Mouse (Mus musculus): ENCODE measurements around the gene Tnnc2. TPM values are rescaled to one million over a fixed set of nuclear protein-coding genes. Genes with fewer than 3 reads are reported as not detected.
A peak's percentile ranks its signal among the peaks of the same experiment; 100 is the strongest.

Tnnc2 gene
- polyA plus RNA-seq (2012; rRNA removed): 0.89 and 5.6 TPM in 2 replicates

- no peak for TF ChIP-seq CTCF (IDR thresholded peaks at IDR 0.05; ENCODE audit: control insufficient read depth, insufficient read depth, insufficient replicate concordance, low read depth, low read length)
- no peak for TF ChIP-seq POLR2A (IDR thresholded peaks at IDR 0.05; ENCODE audit: control insufficient read depth, low read depth, low read length)
- Histone ChIP-seq H3K27ac (ENCODE audit: control insufficient read depth, insufficient read depth, low read depth, low read length) (no peak within 1 kb of the TSS), H3K4me3 (ENCODE audit: control insufficient read depth, low read depth, low read length) (no peak within 1 kb of the TSS), H3K27me3 (ENCODE audit: control insufficient read depth, insufficient read depth, low read length) (no peaks in the 10 kb centered on the region), H3K36me3 (ENCODE audit: control insufficient read depth, insufficient read depth, low read length) (no peaks in the 10 kb centered on the region), H3K4me1 (ENCODE audit: control insufficient read depth, insufficient read depth, low read length) (peaks cover 5% of the 10 kb centered on the region)
Observed at GRCm38 (mm10) chr2:164779481-164780086, at the start of gene Tnnc2. Tnnc2 (minus strand) TSS chr2:164779967.

GRCm38 (mm10) chr2:164829090-164829489 is 49.3 kb upstream of the Tnnc2 start:
- Histone ChIP-seq H3K4me1 (ENCODE audit: control insufficient read depth, insufficient read depth, low read length) (peaks cover 16% of the 10 kb centered on the region), H3K36me3 (ENCODE audit: control insufficient read depth, insufficient read depth, low read length) (no peaks in the 10 kb centered on the region), H3K27ac (ENCODE audit: control insufficient read depth, insufficient read depth, low read depth, low read length) (peak overlapping the region; percentile 9; the same call in 1 of the 2 replicates), H3K4me3 (ENCODE audit: control insufficient read depth, low read depth, low read length) (peak overlapping the region; percentile 23), H3K27me3 (ENCODE audit: control insufficient read depth, insufficient read depth, low read length) (no peaks in the 10 kb centered on the region)
- no peak for TF ChIP-seq CTCF (IDR thresholded peaks at IDR 0.05; ENCODE audit: control insufficient read depth, insufficient read depth, insufficient replicate concordance, low read depth, low read length)
- TF ChIP-seq POLR2A (IDR thresholded peaks at IDR 0.05; ENCODE audit: control insufficient read depth, low read depth, low read length): no peak

GRCm38 (mm10) chr2:164828437-164828836 is 48.7 kb upstream of the Tnnc2 start, which contains the start of gene Spata25:
Spata25 (minus strand) TSS chr2:164828537.
- no peak for TF ChIP-seq CTCF (IDR thresholded peaks at IDR 0.05; ENCODE audit: control insufficient read depth, insufficient read depth, insufficient replicate concordance, low read depth, low read length)
- TF ChIP-seq POLR2A (IDR thresholded peaks at IDR 0.05; ENCODE audit: control insufficient read depth, low read depth, low read length): peak; percentile 49; the same call in 1 of the 2 replicates
- Histone ChIP-seq H3K4me1 (ENCODE audit: control insufficient read depth, insufficient read depth, low read length) (peaks cover 10% of the 10 kb centered on the region), H3K36me3 (ENCODE audit: control insufficient read depth, insufficient read depth, low read length) (no peaks in the 10 kb centered on the region), H3K4me3 (ENCODE audit: control insufficient read depth, low read depth, low read length) (peak within 1 kb of the TSS; percentile 23), H3K27ac (ENCODE audit: control insufficient read depth, insufficient read depth, low read depth, low read length) (peak within 1 kb of the TSS; percentile 80), H3K27me3 (ENCODE audit: control insufficient read depth, insufficient read depth, low read length) (no peaks in the 10 kb centered on the region)

DNA sequence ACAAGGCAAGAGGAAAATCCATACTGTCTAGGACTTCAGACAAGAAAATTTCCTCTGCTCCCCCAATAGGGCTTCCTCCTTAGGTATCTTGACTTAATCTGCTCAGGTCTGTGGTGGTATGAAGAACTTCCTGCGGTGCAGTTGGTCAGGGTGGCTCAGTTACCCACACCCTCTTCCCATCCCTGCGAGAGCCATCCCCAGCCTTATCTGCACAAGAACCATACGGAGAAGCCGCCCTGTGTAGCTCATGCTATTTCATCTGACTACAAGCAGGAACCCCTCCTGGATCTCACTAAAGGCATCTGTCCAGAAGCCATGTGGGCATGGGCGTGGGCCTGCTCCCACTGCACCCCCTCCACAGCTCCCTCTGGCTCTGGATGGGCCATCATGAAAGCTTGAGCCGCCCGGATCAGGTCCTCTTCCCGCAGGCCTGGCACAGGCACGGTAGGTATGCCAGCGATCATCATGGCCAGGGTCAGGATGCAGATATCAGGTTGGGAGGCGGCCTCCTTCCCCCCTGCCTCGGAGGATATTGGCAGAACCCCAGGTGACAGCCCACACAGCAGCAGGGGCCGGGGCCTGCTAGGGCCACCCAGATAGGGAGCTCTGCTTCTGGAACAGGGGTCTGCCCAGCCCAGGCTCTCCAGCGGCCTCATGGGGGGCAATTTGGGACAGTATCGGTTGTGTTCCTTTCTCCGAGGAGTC is 47.5 kb upstream of the Tnnc2 start:
- Histone ChIP-seq H3K4me3 (ENCODE audit: control insufficient read depth, low read depth, low read length) (peak overlapping the region; percentile 23), H3K27ac (ENCODE audit: control insufficient read depth, insufficient read depth, low read depth, low read length) (no peak overlapping the region), H3K4me1 (ENCODE audit: control insufficient read depth, insufficient read depth, low read length) (peaks cover under 1% of the 10 kb centered on the region), H3K27me3 (ENCODE audit: control insufficient read depth, insufficient read depth, low read length) (no peaks in the 10 kb centered on the region), H3K36me3 (ENCODE audit: control insufficient read depth, insufficient read depth, low read length) (no peaks in the 10 kb centered on the region)
- no peak for TF ChIP-seq POLR2A (IDR thresholded peaks at IDR 0.05; ENCODE audit: control insufficient read depth, low read depth, low read length)

GRCm38 (mm10) chr2:164825521-164825920 is 45.8 kb upstream of the Tnnc2 start:
- no peak overlapping the region for H3K27ac ChIP-seq (ENCODE audit: control insufficient read depth, insufficient read depth, low read depth, low read length)
- TF ChIP-seq CTCF (IDR thresholded peaks at IDR 0.05; ENCODE audit: control insufficient read depth, insufficient read depth, insufficient replicate concordance, low read depth, low read length): no peak
- no peak for TF ChIP-seq POLR2A (IDR thresholded peaks at IDR 0.05; ENCODE audit: control insufficient read depth, low read depth, low read length)
- H3K36me3 ChIP-seq (ENCODE audit: control insufficient read depth, insufficient read depth, low read length): no peaks in the 10 kb centered on the region
- H3K4me1 ChIP-seq (ENCODE audit: control insufficient read depth, insufficient read depth, low read length): no peaks in the 10 kb centered on the region; the same call in 1 of the 2 replicates
- no peaks in the 10 kb centered on the region for H3K27me3 ChIP-seq (ENCODE audit: control insufficient read depth, insufficient read depth, low read length)
- H3K4me3 ChIP-seq (ENCODE audit: control insufficient read depth, low read depth, low read length): no peak overlapping the region; the same call in 1 of the 2 replicates

DNA sequence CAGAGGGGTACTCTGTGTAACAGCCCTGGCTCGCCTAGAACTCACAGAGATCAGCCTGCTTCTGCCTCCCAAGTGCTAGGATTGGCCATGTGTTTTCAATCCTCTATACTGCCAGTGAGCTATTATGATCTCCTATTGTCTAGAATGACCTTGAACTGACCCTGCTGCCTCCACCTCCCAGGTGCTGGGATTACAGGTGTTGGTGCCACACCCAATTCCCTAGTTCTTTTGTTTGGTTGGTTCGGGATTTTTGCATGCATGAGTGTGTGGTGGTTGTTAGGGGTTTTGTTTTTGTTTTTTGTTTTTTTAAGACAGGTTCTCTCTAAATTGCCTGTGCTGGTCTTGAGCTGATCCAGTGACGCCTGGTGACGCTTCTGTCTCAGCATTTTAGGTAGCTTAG is 44.2 kb upstream of the Tnnc2 start:
- H3K36me3 ChIP-seq (ENCODE audit: control insufficient read depth, insufficient read depth, low read length): no peaks in the 10 kb centered on the region; the same call in 1 of the 2 replicates
- no peak for TF ChIP-seq CTCF (IDR thresholded peaks at IDR 0.05; ENCODE audit: control insufficient read depth, insufficient read depth, insufficient replicate concordance, low read depth, low read length)
- no peak for TF ChIP-seq POLR2A (IDR thresholded peaks at IDR 0.05; ENCODE audit: control insufficient read depth, low read depth, low read length)
- H3K4me3 ChIP-seq (ENCODE audit: control insufficient read depth, low read depth, low read length): no peak overlapping the region; the same call in 1 of the 2 replicates

DNA sequence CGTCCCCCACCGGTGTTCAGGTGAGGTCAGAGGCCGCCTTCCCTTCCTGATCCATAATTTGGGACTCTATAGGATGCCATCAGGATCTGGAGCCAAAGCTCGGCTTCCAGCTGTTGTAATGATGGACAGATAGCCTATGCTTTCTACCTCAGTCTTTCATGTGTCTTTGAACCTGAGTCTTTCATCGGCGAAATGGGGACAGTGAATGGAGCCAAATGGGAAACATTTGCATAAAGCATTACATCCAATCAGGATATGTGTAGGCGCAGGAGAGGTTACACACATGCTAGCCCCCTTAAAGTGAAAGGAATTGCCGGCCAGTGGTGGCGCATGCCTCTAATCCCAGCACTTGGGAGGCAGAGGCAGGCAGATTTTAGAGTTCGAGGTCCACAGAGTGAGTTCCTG is 43.4 kb upstream of the Tnnc2 start:
- Histone ChIP-seq H3K27me3 (ENCODE audit: control insufficient read depth, insufficient read depth, low read length) (no peaks in the 10 kb centered on the region), H3K36me3 (ENCODE audit: control insufficient read depth, insufficient read depth, low read length) (no peaks in the 10 kb centered on the region; the same call in 1 of the 2 replicates), H3K4me1 (ENCODE audit: control insufficient read depth, insufficient read depth, low read length) (no peaks in the 10 kb centered on the region; the same call in 1 of the 2 replicates), H3K4me3 (ENCODE audit: control insufficient read depth, low read depth, low read length) (peak overlapping the region; percentile 98), H3K27ac (ENCODE audit: control insufficient read depth, insufficient read depth, low read depth, low read length) (peak overlapping the region; percentile 92)
- TF ChIP-seq CTCF (IDR thresholded peaks at IDR 0.05; ENCODE audit: control insufficient read depth, insufficient read depth, insufficient replicate concordance, low read depth, low read length) (no peak), POLR2A (IDR thresholded peaks at IDR 0.05; ENCODE audit: control insufficient read depth, low read depth, low read length) (no peak)

More for the DNA sequence above, 44.2 kb upstream of the Tnnc2 start:
- no peaks in the 10 kb centered on the region; the same call in 1 of the 2 replicates for H3K4me1 ChIP-seq (ENCODE audit: control insufficient read depth, insufficient read depth, low read length)
- no peaks in the 10 kb centered on the region for H3K27me3 ChIP-seq (ENCODE audit: control insufficient read depth, insufficient read depth, low read length)
- H3K27ac ChIP-seq (ENCODE audit: control insufficient read depth, insufficient read depth, low read depth, low read length): no peak overlapping the region

Measured in testis, adult 2 months (tissue).